Mouse (Mus musculus) gastrocnemius, adult 18-20 months (tissue): ENCODE results near the gene Pycard. TPM values are rescaled to one million over a fixed set of nuclear protein-coding genes. Genes with fewer than 3 reads are reported as not detected.

Experiments
- DNase-seq: peaks from one replicate; pipeline ENCODE4 v3.0.0; 2021; ENCODE audit warnings: low spot score
- total RNA-seq, 2 experiments: library from RNA; stranded (reverse); gene quantifications; 2 replicates each; pipeline ENCODE4 v1.2.3; 2021

The Pycard gene
- total RNA-seq, 2 experiments from 2014 or later, result 0.16 to 0.55 TPM

DNA sequence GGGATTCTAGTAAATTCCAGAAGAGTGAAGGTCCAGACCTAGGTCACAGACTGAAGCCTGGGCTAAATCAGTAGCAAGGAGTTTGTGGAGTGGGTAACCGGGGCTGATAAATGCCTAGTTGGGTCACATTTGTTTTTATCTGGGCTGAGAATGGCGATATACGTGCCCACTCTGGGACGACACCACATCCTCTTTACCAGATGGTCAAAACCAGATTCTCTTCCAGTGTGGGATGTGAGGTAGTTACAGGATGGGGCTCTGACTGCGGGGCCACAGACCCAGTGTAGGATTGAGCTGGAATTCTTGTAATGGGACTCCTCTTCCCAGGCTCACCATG, 10.5 kb upstream of the Pycard start:
- no peak for DNase-seq

GRCm38 (mm10) chr7:128003688-128004087, 10.0 kb upstream of the Pycard start, which contains the start of gene Trim72:
Gene Trim72, plus strand, starts transcription at chr7:128003949.
- DNase-seq, result peak; percentile 82

DNA sequence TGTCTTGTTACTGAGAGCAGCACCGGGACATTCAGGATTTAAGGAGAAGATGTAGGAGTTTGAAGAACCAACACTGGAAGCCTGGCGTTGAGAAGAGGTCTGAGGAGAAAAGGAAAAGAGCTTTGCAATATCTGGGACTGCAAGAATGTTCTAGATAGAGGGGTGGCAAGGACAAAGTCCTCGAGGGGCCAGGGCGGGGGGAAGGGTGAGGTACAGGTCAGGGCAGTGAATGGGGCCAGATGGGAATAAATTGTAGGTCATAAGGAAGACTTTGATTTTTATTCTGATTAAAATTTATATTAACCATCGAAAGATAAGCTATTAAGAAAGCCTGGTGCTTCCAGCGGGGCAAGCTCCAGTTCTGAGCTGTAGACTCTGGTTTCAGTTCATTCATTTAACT, 9.4 kb upstream of the Pycard start:
- no peak for DNase-seq

- no peak for DNase-seq
Measured at GRCm38 (mm10) chr7:128000068-128000950, 6.6 kb upstream of the Pycard start.

- DNase-seq, result no peak
Measured at GRCm38 (mm10) chr7:127999436-127999835, 5.8 kb upstream of the Pycard start.

DNA sequence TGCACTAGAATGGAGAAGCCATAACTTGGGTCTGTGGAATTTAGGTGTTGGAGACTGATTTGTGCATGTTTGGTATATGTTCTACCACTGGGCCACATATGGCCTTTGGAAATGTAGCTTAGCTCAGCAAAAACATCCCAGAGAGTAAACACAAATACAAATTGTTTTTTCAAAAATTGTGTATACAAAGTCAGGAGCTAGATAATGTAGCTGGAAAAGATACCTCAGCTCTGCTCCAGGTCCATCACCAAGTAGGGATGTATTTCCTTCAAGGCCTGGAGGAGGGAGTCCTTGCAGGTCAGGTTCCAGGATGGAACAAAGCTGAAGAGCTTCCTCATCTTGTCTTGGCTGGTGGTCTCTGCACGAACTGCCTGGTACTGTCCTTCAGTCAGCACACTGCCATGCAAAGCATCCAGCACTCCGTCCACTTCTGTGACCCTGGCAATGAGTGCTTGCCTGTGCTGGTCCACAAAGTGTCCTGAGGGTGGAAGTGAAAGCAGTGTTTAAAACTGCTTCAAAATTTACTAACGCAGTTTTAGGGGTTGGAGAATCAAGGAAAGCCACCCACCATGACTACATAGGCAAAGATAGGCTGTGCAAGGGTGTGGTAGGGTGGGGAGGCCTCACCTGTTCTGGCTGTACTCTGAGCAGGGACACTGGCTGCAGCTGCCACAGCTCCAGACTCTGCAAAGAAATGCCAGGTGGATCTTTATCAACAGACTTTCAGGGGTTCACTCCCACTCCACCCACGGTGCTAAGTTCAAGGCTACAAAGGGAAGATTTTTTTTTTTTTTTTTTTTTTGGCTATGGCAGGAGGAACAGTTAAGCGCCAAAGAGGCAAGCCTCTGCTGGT, 953 bp downstream of the Pycard start:
- no peak for DNase-seq

GRCm38 (mm10) chr7:127991643-127992487, 1.8 kb downstream of the Pycard start:
- DNase-seq, result peak; percentile 63

DNA sequence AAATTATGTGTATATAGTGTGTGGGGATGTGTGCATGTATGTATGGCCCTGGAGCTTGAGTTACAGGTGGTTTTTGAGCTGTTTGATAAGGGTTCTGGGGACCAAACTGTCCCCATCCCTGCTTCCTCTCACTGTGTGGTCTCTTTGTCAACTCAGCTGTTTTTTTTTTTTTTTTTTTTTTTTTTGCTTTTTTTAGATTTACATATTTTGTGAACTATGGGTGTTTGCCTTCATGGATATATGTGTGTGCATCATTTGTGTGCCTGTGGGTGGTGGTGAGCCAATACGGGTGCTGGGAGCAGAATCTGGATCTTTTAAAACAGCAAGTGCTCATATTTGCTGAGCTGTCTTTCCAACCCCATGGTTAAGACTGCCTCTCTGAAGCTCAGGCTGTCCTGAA, 4.8 kb downstream of the Pycard start:
- no peak for DNase-seq

- no peak for DNase-seq
Measured at GRCm38 (mm10) chr7:127980606-127981005, 13.1 kb downstream of the Pycard start.

- DNase-seq, result no peak
Measured at GRCm38 (mm10) chr7:127978856-127979255, 14.8 kb downstream of the Pycard start.

DNA sequence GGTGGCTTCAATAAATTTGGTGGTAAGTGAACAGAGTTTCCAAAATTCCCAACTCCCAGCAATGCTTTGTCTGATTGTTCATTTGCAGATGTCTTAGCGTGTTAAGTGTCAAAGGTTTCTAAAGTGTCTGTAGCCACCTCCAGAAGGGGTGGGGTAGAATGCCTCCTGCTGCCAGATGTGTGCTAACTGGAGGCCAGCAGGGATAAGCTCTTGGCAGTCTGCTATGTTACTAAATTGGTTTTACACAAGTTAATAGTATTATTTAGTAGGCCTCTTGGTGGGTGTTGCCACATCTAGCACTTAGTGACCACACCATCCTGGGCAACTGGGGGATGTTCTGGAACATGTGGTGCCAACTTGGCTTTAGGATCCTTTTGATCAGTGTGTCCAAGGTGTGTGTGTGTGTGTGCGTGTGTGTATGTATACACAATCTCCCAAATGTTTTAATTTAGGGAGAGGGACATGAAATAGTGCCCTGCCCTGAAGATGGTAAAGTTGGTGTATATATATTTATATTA, 19.2 kb downstream of the Pycard start:
- peak; percentile 20 for DNase-seq

GRCm38 (mm10) chr7:127967922-127968828, 25.5 kb downstream of the Pycard start:
- DNase-seq, result peak; percentile 77

- peak; percentile 95 for DNase-seq
Measured at GRCm38 (mm10) chr7:127967004-127967921, 26.4 kb downstream of the Pycard start, which contains the start of gene Fus. Gene Fus, plus strand, starts transcription at chr7:127967457.

DNA sequence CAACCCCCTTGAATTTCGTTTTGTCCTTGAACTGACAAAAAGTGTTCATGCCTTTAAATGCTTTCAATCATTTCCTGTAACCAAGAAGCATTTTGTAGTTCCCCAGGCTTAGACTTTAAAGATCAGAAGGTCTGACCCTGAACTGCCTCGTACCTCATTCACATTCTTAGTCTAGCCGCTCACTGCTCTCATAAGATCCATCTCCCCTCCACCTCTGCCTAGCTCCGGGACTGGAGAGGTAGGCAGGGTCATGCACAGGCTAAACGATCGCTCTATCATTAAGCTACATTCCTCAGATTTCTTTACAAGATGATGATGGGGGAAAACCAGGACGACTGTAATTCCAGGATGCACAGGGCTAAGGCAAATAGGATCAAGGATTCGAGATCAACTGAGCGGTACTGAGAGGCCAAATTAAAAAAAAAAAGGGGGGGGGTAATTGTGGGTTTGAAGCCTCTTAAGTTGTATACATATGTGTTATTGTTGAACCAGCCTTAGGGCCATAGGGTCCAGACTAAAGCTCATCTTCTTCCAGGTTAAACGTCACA, 27.2 kb downstream of the Pycard start:
- DNase-seq, result no peak

- no peak for DNase-seq
Measured at GRCm38 (mm10) chr7:127959364-127959763, 34.3 kb downstream of the Pycard start.

GRCm38 (mm10) chr7:127952864-127953581, 40.6 kb downstream of the Pycard start:
- no peak for DNase-seq

DNA sequence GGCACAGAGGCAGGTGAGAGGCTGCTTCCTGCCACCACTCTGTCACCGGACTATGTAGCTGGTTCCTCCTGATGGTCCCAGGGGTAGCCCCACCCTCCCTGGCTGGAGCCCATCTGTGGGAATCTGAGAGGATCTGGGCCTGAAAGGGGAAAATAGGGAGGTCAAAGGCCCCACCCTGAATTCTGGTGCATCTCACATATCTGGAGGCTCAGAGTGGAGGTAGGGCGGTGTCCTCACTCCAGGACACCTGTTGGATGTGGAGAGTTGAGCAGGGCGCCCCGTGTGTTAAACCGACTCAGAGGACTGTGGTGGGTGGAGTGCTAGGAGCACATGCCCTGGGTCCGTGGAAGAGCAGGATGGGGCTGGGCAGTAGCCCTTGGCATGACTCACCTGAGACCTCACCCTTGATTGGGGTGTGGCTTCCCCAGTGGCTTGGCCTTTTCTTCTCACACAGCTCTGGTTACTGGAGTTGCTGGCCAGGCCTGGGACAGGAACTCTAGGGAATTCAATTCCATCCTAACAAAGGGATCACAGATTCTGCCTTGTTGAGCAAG, 47.1 kb downstream of the Pycard start, which contains the start of gene Prss36:
Gene Prss36, minus strand, starts transcription at position 256 of the 554 bp plus-strand sequence.
- DNase-seq, result no peak

- no peak for DNase-seq
Measured at GRCm38 (mm10) chr7:127944614-127945013, 49.1 kb downstream of the Pycard start.
